ENCODE assay signal across 8 mouse cellular contexts in the genomic region with DNA sequence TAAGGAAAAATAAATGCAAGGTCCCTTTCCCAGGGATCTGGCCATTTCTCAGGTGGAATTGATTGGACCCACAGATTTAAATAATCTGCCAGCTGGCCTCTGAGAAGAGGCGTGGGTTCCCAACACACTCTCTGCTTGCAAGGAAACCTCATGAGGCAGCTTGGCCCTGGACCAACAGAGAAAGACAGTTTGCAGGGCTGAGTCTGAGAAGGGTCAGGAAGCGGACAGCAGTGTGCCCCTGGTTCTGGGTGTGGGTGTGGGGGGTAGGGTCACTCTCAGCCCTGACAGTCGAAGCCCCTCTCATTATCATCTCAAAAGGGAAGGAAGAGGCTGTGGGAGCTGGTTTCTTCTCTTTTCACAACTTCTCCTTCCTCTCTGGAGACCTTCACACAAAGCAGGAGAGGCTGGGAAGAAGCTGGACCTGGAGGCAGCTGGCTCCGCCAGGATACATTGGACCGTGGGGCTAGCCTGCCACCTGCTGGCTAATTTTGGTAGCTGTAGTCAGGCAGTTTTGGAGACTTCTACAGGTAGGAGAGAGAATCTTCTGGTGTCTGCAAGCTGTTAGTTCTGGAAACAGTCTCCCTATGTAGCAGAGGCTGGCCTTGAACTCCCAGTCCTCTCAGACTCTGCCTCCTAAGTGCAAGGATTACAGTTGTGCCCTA. TPM values are rescaled to one million over a fixed set of nuclear protein-coding genes. Genes with fewer than 3 reads are reported as not detected.
A peak's percentile ranks its signal among the peaks of the same experiment; 100 is the strongest.
DNase-seq lines count a peak whose midpoint lies in the region; ATAC-seq and TF ChIP-seq lines count a peak whose summit lies in the region.

No protein-coding gene starts in this region.

- no peak overlapping the region; the same call in 1 of the 2 replicates for H3K27ac ChIP-seq in gastrocnemius, adult 2 months
- no peak overlapping the region for H3K27ac ChIP-seq in hindbrain, embryonic 16.5 days (ENCODE audit: low read depth, low read length)

- H3K9ac ChIP-seq in hindbrain, embryonic 16.5 days (ENCODE audit: low read depth, low read length) = no peak overlapping the region; the same call in 1 of the 2 replicates

- intact Hi-C loops in gastrocnemius, adult 2 months (cut with DNase I) = loop anchor here (1.0 to 5.0 kb wide), 5 partner anchors 166 to 495 kb away; a partner anchor contains a TSS

- 18% methylated on average over 5 of the region's 5 CpGs for WGBS in hindbrain, embryonic 16.5 days

- peaks cover 13% of the 10 kb centered on the region for H3K36me3 ChIP-seq in hindbrain, embryonic 16.5 days (ENCODE audit: control insufficient read depth, insufficient read depth, low read length)

- no peaks in the 10 kb centered on the region for H3K27me3 ChIP-seq in hindbrain, embryonic 16.5 days (replicated peaks; ENCODE audit: control insufficient read depth, insufficient read depth, low read length)

- no peaks in the 10 kb centered on the region for H3K9me3 ChIP-seq in hindbrain, embryonic 16.5 days (ENCODE audit: control insufficient read depth, low read length)

- H3K4me1 ChIP-seq in hindbrain, embryonic 16.5 days (ENCODE audit: control insufficient read depth, insufficient read depth, low read depth, low read length) = peaks cover 3% of the 10 kb centered on the region

- no peak overlapping the region for H3K4me3 ChIP-seq in gastrocnemius, adult 2 months
- no peak overlapping the region for H3K4me3 ChIP-seq in hindbrain, embryonic 16.5 days (ENCODE audit: low read length)

- peak; percentile 82 to 87 for DNase-seq in adrenal gland, adult 18-20 months (ENCODE audit: low spot score in 2 of 2)
- DNase-seq in cerebellum, postnatal 4 days (ENCODE audit: low spot score in 2 of 2) = peak; percentile 86 to 90
- DNase-seq in gastrocnemius, adult 2 months = peak; percentile 86
- peak; percentile 79 to 82 for DNase-seq in layer of hippocampus, postnatal 36 days
- peak; percentile 83 for DNase-seq in right cerebral cortex, postnatal 14 days
- peak; percentile 61 for DNase-seq in yolk sac, embryonic 10.5 days (ENCODE audit: low spot score)

- H3K4me2 ChIP-seq in hindbrain, embryonic 16.5 days (ENCODE audit: low read length) = no peak overlapping the region

- TF ChIP-seq CTCF in gastrocnemius, adult 2 months (IDR thresholded peaks at IDR 0.05) = peak; percentile 97

- peak; percentile 88 for ATAC-seq in hindbrain, embryonic 16.5 days
- peak; percentile 79 for ATAC-seq in megakaryocyte, adult 5-6 weeks (ENCODE audit: poor library complexity, severe bottlenecking)

RNA-seq across cellular contexts. Expression of a gene that starts 35.0 kb away (rescaled TPM):
- 1 to 10 TPM; 1.6 to 1.9 TPM for total RNA-seq in adrenal gland, adult 18-20 months (2021)
- under 1 TPM; 0.28 TPM for total RNA-seq in gastrocnemius, adult 2 months (2021)
- 29.9 and 31.3 TPM in 2 replicates for polyA plus RNA-seq in hindbrain, embryonic 16.5 days (2015; fragmentation: Nextera tagmentation; extraction: Ambion mirVana)
- total RNA-seq in layer of hippocampus, postnatal 36 days (2021) = 10 to 100 TPM; 18.8 to 21.4 TPM
- total RNA-seq in megakaryocyte, adult 5-6 weeks (2015) = not detected in 2 replicates
- total RNA-seq in megakaryocyte, adult 5-6 weeks (2017) = not detected in 2 replicates

Comparison
In these comparisons a context has a peak if more than half of its experiments do, and no peak if none do; other contexts are left out.
1. RNA of a gene that starts 35.0 kb away (total RNA-seq): 18.8 to 21.4 TPM in layer of hippocampus, postnatal 36 days; 1.6 to 1.9 TPM in adrenal gland, adult 18-20 months, 0.28 TPM in gastrocnemius, adult 2 months and not detected in megakaryocyte, adult 5-6 weeks; every median in the first group is over 4 times any median in the second.
2. Peak in every context shown above with its lines, with median percentiles within 50 percentile points of each other: DNase-seq.